Mouse (Mus musculus): ENCODE results near the gene Desi2. TPM values are rescaled to one million over a fixed set of nuclear protein-coding genes. Genes with fewer than 3 reads are reported as not detected.
"Not testable (repeated sequence)": the region's sequence is repeated elsewhere in the genome, so short reads cannot be mapped to it uniquely, and the experiment has no call there.

The Desi2 gene
- polyA plus RNA-seq, 1 experiment from 2014 or later, result 8.8 TPM

DNA sequence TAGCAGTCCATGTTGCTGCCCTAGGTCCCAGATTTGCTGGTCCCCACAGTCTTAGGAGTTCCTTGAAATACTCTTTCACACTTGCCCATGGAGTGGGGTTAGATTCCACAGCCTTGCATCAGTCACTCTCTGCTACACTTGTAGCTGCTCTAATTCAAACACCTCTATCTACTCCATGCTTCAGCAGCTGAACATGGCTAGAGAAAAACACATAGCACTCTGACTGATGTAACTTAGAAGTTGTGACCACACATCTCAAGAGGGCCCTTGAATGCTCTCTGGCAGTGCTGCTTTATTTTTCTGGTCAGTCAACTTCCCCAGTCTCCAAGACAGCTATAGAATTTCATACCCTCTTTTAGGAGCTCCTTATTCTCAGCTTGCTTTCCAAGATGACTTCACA, 22.7 kb downstream of the Desi2 start:
- H3K4me2 ChIP-seq (ENCODE audit: low read depth, low read length), result no peak overlapping the region
- H3K9ac ChIP-seq (ENCODE audit: low read depth, low read length), result no peak overlapping the region
- no peak for ATAC-seq (ENCODE audit: low read depth)
- H3K27ac ChIP-seq (ENCODE audit: low read length), result no peak overlapping the region
- no peaks in the 10 kb centered on the region for H3K36me3 ChIP-seq (ENCODE audit: control insufficient read depth, insufficient read depth)
- H3K4me3 ChIP-seq (ENCODE audit: low read depth, low read length), result no peak overlapping the region
- no peaks in the 10 kb centered on the region for H3K27me3 ChIP-seq (ENCODE audit: control insufficient read depth, insufficient read depth, low read depth, low read length)
- H3K9me3 ChIP-seq (replicated peaks; ENCODE audit: control insufficient read depth, low read length), result no peaks in the 10 kb centered on the region
- H3K4me1 ChIP-seq (ENCODE audit: control insufficient read depth, low read depth, low read length), result no peaks in the 10 kb centered on the region

DNA sequence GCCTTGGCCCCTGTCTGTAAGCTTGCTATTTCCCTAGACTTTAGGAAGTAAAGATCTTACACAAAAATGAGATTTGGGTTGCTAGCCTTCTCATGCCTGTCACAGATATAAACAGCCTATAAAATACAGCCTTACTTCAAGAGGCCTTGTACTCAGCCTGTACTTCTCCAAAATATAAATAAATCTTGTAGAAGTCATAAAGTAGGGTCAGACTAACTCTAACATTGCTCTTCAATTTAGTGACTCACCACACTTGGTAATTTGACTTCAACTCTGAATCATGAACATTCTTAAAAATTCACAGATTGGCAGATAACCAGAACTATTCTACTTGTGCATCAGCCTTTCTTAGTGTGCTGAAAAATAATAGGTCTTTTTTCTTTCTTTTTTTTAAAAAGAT, 29.9 kb downstream of the Desi2 start:
- no peak overlapping the region for H3K27ac ChIP-seq (ENCODE audit: low read length)
- H3K9ac ChIP-seq (ENCODE audit: low read depth, low read length), result no peak overlapping the region
- no peaks in the 10 kb centered on the region for H3K27me3 ChIP-seq (ENCODE audit: control insufficient read depth, insufficient read depth, low read depth, low read length)
- no peaks in the 10 kb centered on the region for H3K9me3 ChIP-seq (replicated peaks; ENCODE audit: control insufficient read depth, low read length)
- H3K4me2 ChIP-seq (ENCODE audit: low read depth, low read length), result no peak overlapping the region
- no peaks in the 10 kb centered on the region for H3K36me3 ChIP-seq (ENCODE audit: control insufficient read depth, insufficient read depth)
- ATAC-seq (ENCODE audit: low read depth), result no peak
- no peaks in the 10 kb centered on the region for H3K4me1 ChIP-seq (ENCODE audit: control insufficient read depth, low read depth, low read length)
- H3K4me3 ChIP-seq (ENCODE audit: low read depth, low read length), result no peak overlapping the region

DNA sequence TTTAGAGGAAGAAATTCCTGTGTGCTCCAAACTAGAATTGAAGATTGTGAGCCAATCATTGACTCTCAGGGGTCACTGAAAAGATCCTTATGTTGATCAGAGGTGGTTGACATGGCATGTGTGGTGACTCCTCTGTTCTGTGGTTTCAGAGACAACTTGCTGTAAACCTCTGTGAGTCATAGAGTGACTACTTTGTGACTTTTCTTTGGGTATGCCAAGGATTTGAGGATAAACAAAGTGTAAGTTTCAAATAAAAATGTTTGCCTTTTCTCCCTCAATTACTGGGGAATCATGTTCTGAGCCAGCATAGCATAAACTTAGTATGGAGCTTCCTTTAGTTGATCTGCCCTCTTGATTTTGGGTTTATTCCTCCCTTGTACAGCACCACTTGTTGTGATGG, 31.1 kb downstream of the Desi2 start:
- no peak overlapping the region for H3K9ac ChIP-seq (ENCODE audit: low read depth, low read length)
- no peaks in the 10 kb centered on the region for H3K27me3 ChIP-seq (ENCODE audit: control insufficient read depth, insufficient read depth, low read depth, low read length)
- ATAC-seq (ENCODE audit: low read depth), result no peak
- H3K4me1 ChIP-seq (ENCODE audit: control insufficient read depth, low read depth, low read length), result no peaks in the 10 kb centered on the region
- H3K4me2 ChIP-seq (ENCODE audit: low read depth, low read length), result no peak overlapping the region
- H3K27ac ChIP-seq (ENCODE audit: low read length), result no peak overlapping the region
- no peaks in the 10 kb centered on the region for H3K9me3 ChIP-seq (replicated peaks; ENCODE audit: control insufficient read depth, low read length)
- H3K4me3 ChIP-seq (ENCODE audit: low read depth, low read length), result no peak overlapping the region
- H3K36me3 ChIP-seq (ENCODE audit: control insufficient read depth, insufficient read depth), result no peaks in the 10 kb centered on the region

DNA sequence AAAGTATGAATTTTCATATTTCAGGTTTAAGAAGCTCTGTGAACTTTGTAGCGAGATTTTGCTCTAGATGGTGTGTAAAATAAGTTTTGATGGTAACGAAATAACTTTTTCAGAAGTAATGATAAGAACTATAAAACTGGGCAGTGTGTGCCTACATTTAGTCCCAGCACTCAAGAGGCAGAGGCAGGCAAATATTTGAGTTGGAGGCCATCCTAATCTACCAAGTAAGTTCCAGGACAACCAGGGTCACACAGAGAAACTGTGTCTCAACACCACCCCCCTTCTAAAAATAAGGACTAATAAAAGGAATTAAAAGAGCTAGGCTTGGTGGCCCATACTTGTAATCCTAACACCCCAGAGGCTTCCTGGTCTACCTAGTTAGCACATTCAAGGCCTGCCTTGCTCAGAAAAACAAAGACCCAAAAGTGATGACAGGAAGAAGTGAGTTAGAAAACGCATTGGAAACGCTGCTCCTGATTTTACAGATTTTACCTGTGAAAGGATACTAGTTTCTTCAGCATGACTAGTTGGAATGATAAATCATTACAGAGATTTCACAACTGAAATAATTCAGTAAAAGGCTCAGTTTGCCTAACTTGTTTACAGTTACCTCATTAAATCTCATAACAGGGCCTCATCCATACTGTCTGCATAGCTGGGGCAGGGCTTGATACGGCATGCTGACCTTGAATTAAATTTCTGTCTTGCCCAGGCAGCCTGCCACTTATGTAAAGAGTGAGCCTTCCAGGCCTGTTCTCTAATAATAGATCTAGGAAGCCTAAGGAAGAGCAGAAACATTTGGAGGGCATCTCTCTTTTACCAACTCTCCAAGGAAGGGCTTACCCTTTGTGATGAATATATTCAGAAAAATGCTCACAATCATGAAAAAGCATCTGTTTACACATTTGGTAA, 32.2 kb downstream of the Desi2 start:
- no peaks in the 10 kb centered on the region for H3K4me1 ChIP-seq (ENCODE audit: control insufficient read depth, low read depth, low read length)
- WGBS (ENCODE audit: insufficient replicate concordance), result 69% methylated on average over 5 of the region's 5 CpGs
- H3K36me3 ChIP-seq (ENCODE audit: control insufficient read depth, insufficient read depth), result no peaks in the 10 kb centered on the region
- no peak overlapping the region for H3K4me3 ChIP-seq (ENCODE audit: low read depth, low read length)
- no peak overlapping the region; the same call in 1 of the 2 replicates for H3K27ac ChIP-seq (ENCODE audit: low read length)
- no peak overlapping the region for H3K9ac ChIP-seq (ENCODE audit: low read depth, low read length)
- 0 out of 2 replicates have a peak, but pooled peaks have one; percentile 35 for ATAC-seq (ENCODE audit: low read depth)
- no peaks in the 10 kb centered on the region for H3K27me3 ChIP-seq (ENCODE audit: control insufficient read depth, insufficient read depth, low read depth, low read length)
- H3K4me2 ChIP-seq (ENCODE audit: low read depth, low read length), result no peak overlapping the region
- no peaks in the 10 kb centered on the region for H3K9me3 ChIP-seq (replicated peaks; ENCODE audit: control insufficient read depth, low read length)

DNA sequence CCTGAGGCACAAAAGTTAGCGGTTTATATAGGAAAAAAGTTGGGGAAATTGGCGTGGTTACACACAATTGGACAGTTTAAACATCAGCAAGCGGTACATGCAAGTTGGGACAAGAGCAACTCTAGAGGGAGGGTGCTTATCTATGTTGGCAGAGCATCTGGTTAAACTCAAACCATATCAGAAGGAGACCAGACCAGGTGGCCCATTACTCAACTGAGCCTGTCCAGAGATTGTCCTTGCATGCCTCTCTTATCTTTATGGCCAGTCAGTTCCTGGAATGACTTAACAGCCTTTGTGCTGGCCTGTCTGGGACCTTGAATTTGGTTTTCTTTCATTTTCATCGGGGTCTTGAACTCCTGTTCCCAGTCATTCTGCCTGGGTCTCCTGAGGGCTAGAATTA, 41.7 kb downstream of the Desi2 start:
- Histone ChIP-seq H3K36me3 (ENCODE audit: control insufficient read depth, insufficient read depth) (peaks cover 20% of the 10 kb centered on the region), H3K9me3 (replicated peaks; ENCODE audit: control insufficient read depth, low read length) (peaks cover 21% of the 10 kb centered on the region)
- H3K4me1 ChIP-seq (ENCODE audit: control insufficient read depth, low read depth, low read length); ATAC-seq (ENCODE audit: low read depth); H3K27me3 ChIP-seq (ENCODE audit: control insufficient read depth, insufficient read depth, low read depth, low read length); H3K4me3 ChIP-seq (ENCODE audit: low read depth, low read length); H3K4me2 ChIP-seq (ENCODE audit: low read depth, low read length); H3K9ac ChIP-seq (ENCODE audit: low read depth, low read length); H3K27ac ChIP-seq (ENCODE audit: low read length): not testable (repeated sequence)
- WGBS (ENCODE audit: insufficient replicate concordance), result 79% methylated on average over 4 of the region's 4 CpGs

DNA sequence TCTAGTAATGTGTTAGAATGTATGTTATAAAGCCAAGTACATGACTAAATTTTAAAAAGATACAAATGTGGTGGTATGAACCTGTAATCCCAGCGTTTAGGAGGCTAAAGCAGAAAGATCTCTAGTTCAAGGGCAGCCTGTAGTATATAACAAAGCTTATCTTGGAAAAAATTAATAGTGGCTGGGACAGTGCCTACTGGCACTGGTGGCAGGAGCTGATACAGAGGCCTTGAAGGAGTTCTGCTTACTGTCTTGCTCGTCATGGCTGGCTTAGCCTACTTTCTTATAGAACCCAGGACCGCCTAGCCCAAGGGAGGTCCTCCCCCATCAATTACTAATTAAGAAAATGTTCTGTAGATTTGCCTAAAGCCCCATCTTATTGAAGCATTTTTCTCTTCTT, 46.9 kb downstream of the Desi2 start:
- ATAC-seq (ENCODE audit: low read depth), result no peak
- 53% methylated on average over 3 of the region's 3 CpGs for WGBS (ENCODE audit: insufficient replicate concordance)

DNA sequence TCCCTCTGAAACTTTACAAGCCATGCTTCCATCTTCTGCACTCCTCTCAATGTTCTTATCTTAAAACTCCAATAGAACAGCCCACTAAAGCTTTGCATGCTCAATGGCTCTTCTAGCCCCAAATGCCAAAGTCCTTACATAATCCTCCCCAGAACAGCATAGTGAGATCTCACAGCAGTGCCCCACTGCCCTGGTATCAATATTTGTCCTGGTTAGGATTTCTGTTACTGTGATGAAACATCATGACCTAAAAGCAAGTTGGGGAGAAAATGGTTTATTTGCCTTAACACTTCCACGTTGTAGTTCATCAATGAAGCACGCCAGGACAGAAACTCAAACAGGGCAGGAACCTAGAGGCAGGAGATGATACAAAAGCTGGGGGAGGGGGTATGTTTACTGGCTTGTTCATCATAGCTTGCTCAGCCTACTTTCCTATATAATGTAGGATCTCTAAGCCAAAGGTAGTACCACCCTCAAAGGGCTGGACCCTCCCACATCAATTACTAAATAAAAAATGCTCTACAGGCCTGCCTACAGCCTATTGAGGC, 48.8 kb downstream of the Desi2 start:
- H3K4me2 ChIP-seq (ENCODE audit: low read depth, low read length), result no peak overlapping the region
- peak; percentile 85 for ATAC-seq (ENCODE audit: low read depth)
- H3K9me3 ChIP-seq (replicated peaks; ENCODE audit: control insufficient read depth, low read length), result no peaks in the 10 kb centered on the region
- no peak overlapping the region for H3K9ac ChIP-seq (ENCODE audit: low read depth, low read length)
- no peaks in the 10 kb centered on the region for H3K36me3 ChIP-seq (ENCODE audit: control insufficient read depth, insufficient read depth)
- H3K4me3 ChIP-seq (ENCODE audit: low read depth, low read length), result no peak overlapping the region
- WGBS (ENCODE audit: insufficient replicate concordance), result 59% methylated on average over 2 of the region's 2 CpGs
- no peaks in the 10 kb centered on the region; the same call in none of the 2 replicates for H3K4me1 ChIP-seq (ENCODE audit: control insufficient read depth, low read depth, low read length)
- no peaks in the 10 kb centered on the region for H3K27me3 ChIP-seq (ENCODE audit: control insufficient read depth, insufficient read depth, low read depth, low read length)
- peak overlapping the region; percentile 41 for H3K27ac ChIP-seq (ENCODE audit: low read length)

More for the DNA sequence above, 46.9 kb downstream of the Desi2 start:
- Histone ChIP-seq H3K9ac (ENCODE audit: low read depth, low read length) (no peak overlapping the region), H3K4me2 (ENCODE audit: low read depth, low read length) (no peak overlapping the region), H3K4me1 (ENCODE audit: control insufficient read depth, low read depth, low read length) (no peaks in the 10 kb centered on the region; the same call in none of the 2 replicates), H3K27ac (ENCODE audit: low read length) (no peak overlapping the region), H3K36me3 (ENCODE audit: control insufficient read depth, insufficient read depth) (peaks cover 2% of the 10 kb centered on the region), H3K9me3 (replicated peaks; ENCODE audit: control insufficient read depth, low read length) (no peaks in the 10 kb centered on the region), H3K4me3 (ENCODE audit: low read depth, low read length) (no peak overlapping the region), H3K27me3 (ENCODE audit: control insufficient read depth, insufficient read depth, low read depth, low read length) (no peaks in the 10 kb centered on the region)

DNA sequence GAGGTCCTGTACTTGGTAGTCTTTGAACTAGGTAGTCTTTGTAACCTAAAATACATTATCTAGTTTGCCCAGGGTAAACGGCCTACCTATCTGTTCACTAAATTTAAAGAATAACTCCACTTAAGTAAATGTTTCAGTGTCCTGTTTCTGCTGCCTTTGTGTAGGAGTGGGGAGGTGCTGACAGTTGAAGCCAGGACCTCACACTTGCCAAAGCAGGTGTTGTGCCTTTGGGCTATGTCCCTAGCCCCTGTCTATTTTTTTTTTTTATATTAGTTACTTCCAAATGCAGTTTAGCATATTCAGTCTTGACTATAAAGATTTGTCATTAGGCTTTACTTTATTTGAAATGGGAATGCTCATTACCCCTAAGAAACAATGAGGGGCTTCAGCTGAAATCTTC, 51.5 kb downstream of the Desi2 start:
- Histone ChIP-seq H3K4me3 (ENCODE audit: low read depth, low read length) (no peak overlapping the region), H3K9me3 (replicated peaks; ENCODE audit: control insufficient read depth, low read length) (no peaks in the 10 kb centered on the region), H3K27ac (ENCODE audit: low read length) (no peak overlapping the region), H3K27me3 (ENCODE audit: control insufficient read depth, insufficient read depth, low read depth, low read length) (no peaks in the 10 kb centered on the region), H3K36me3 (ENCODE audit: control insufficient read depth, insufficient read depth) (no peaks in the 10 kb centered on the region; the same call in 1 of the 2 replicates), H3K4me2 (ENCODE audit: low read depth, low read length) (no peak overlapping the region), H3K9ac (ENCODE audit: low read depth, low read length) (no peak overlapping the region), H3K4me1 (ENCODE audit: control insufficient read depth, low read depth, low read length) (no peaks in the 10 kb centered on the region; the same call in none of the 2 replicates)
- WGBS (ENCODE audit: insufficient replicate concordance), result 68% methylated on average over 1 of the region's 1 CpGs
- ATAC-seq (ENCODE audit: low read depth), result no peak

DNA sequence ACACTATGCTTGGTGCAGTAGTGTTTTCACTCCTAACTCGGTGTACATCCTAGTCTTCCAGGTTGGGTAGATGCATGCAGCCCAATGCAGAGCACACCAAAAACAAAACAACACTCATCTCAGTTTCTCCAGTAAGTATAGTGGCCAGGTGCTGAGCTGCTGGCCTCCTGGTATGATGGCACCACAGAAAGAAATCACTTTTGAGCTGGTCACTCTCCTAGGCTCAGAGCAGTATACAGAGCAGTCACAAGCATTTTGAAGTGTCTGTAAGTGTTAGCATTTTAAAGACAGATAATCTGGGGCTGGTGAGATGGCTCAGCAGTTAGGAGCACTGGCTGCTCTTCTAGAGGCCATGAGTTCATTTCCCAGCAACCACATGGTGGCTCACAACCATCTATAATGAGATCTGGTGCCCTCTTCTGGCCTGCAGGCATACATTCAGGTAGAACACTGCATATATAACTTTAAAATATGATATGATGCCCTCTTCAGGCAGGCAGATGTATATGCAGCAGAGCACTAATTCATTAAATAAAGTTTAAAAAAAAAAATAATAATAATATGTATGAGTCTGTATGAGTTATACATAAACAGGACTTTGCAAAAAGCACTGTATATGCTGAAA, 54.8 kb downstream of the Desi2 start:
- Histone ChIP-seq H3K27ac (ENCODE audit: low read length) (no peak overlapping the region), H3K9me3 (replicated peaks; ENCODE audit: control insufficient read depth, low read length) (no peaks in the 10 kb centered on the region), H3K9ac (ENCODE audit: low read depth, low read length) (no peak overlapping the region), H3K4me1 (ENCODE audit: control insufficient read depth, low read depth, low read length) (no peaks in the 10 kb centered on the region), H3K4me2 (ENCODE audit: low read depth, low read length) (no peak overlapping the region), H3K4me3 (ENCODE audit: low read depth, low read length) (no peak overlapping the region), H3K27me3 (ENCODE audit: control insufficient read depth, insufficient read depth, low read depth, low read length) (no peaks in the 10 kb centered on the region), H3K36me3 (ENCODE audit: control insufficient read depth, insufficient read depth) (peaks cover 5% of the 10 kb centered on the region; the same call in 1 of the 2 replicates)
- ATAC-seq (ENCODE audit: low read depth), result no peak
- WGBS (ENCODE audit: insufficient replicate concordance), result 82% methylated on average over 1 of the region's 1 CpGs

Data from liver, embryonic 16.5 days (tissue).